16 mouse cellular contexts compared by ENCODE assay signal in the genomic region with DNA sequence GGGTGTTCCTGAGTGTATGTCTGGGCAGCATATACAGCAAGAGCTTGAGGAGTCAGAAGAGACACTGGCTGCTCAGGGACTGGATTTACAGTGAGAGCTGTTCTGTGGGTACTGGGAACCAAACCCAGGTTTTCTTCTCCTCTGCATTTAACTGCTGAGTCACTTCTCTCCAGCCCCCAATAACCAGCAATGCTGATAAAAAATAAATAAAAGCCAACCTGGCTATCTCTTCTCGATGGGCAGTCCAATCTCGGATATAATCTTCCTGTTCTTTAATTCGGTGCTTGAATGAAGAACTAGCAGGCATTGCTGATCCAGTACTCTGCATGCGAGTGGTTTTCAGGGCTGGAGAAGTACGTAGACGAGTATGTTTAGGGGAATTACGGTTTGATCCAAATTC.
"Had no signal": no experiment of that assay in that cellular context is flagged by ENCODE, and none has a peak within 500 bp of the region (broad histone marks: within the 10 kb centered on the region; RNA-seq: fewer than 3 reads in every experiment).

No protein-coding gene starts in this region.

- H3K9me3 ChIP-seq: neural tube, embryonic 13.5 days; neural tube, embryonic 15.5 days; stomach, embryonic 15.5 days had no signal

- H3K27me3 ChIP-seq: neural tube, embryonic 13.5 days; neural tube, embryonic 15.5 days; stomach, embryonic 15.5 days had no signal

- H3K27ac ChIP-seq: neural tube, embryonic 13.5 days; neural tube, embryonic 15.5 days; stomach, embryonic 15.5 days; stomach, postnatal 0 days had no signal

- DNase-seq: retina, postnatal 1 day; right cerebral cortex, adult 18-20 months; right cerebral cortex, postnatal 14 days; right cerebral cortex, postnatal 25 days; right cerebral cortex, postnatal 4 days; spleen, adult 18-20 months; thymus, adult 18-20 months; thymus, adult 2 months; thymus, postnatal 14 days; thymus, postnatal 25 days; thymus, postnatal 36 days; thymus, postnatal 4 days had no signal

- H3K36me3 ChIP-seq: stomach, embryonic 15.5 days had no signal

- H3K4me1 ChIP-seq: stomach, embryonic 15.5 days had no signal

- H3K4me3 ChIP-seq: neural tube, embryonic 13.5 days; neural tube, embryonic 15.5 days; stomach, embryonic 15.5 days had no signal

- H3K9ac ChIP-seq: neural tube, embryonic 13.5 days; neural tube, embryonic 15.5 days; stomach, embryonic 15.5 days had no signal
